In genomic region chr2:122638029-122638428, GRCm38 (mm10) we compare ENCODE assay signal across 9 mouse cellular contexts. TPM values are rescaled to one million over a fixed set of nuclear protein-coding genes. Genes with fewer than 3 reads are reported as not detected.
A peak's percentile ranks its signal among the peaks of the same experiment; 100 is the strongest.
DNase-seq lines count a peak whose midpoint lies in the region; ATAC-seq and TF ChIP-seq lines count a peak whose summit lies in the region.
"Had no signal": no experiment of that assay in that cellular context is flagged by ENCODE, and none has a peak within 500 bp of the region (broad histone marks: within the 10 kb centered on the region; RNA-seq: fewer than 3 reads in every experiment).

No protein-coding gene starts in this region.

- H3K4me2 ChIP-seq in hindbrain, embryonic 16.5 days (ENCODE audit: low read length), result peak overlapping the region; percentile 77
- H3K4me2 ChIP-seq in midbrain, embryonic 13.5 days (replicated peaks), result peak overlapping the region; percentile 71

- peak overlapping the region; percentile 26; the same call in 1 of the 2 replicates for H3K4me3 ChIP-seq in kidney, adult 2 months (ENCODE audit: insufficient read depth, low read depth, low read length)
- peak overlapping the region; percentile 59 for H3K4me3 ChIP-seq in embryonic facial prominence, embryonic 10.5 days
- peak overlapping the region; percentile 46 for H3K4me3 ChIP-seq in hindbrain, embryonic 16.5 days (ENCODE audit: low read length)
- peak overlapping the region; percentile 44 for H3K4me3 ChIP-seq in midbrain, embryonic 13.5 days (replicated peaks)

- ATAC-seq in hindbrain, embryonic 16.5 days, result no peak
- ATAC-seq in midbrain, embryonic 13.5 days, result no peak

- no peak for TF ChIP-seq POLR2A in kidney, adult 2 months (IDR thresholded peaks at IDR 0.05; ENCODE audit: low read depth, low read length)

- no peak for TF ChIP-seq CTCF in kidney, adult 2 months (conservative IDR thresholded peaks at IDR 0.05; ENCODE audit: insufficient read depth, insufficient read length, low read depth, low read length)

- H3K27me3 ChIP-seq in kidney, adult 2 months (replicated peaks; ENCODE audit: control insufficient read depth, insufficient read depth, low read length), result no peaks in the 10 kb centered on the region
- peaks cover 33% of the 10 kb centered on the region for H3K27me3 ChIP-seq in embryonic facial prominence, embryonic 10.5 days (replicated peaks; ENCODE audit: low read depth, poor library complexity, severe bottlenecking)
- H3K27me3 ChIP-seq in hindbrain, embryonic 16.5 days (replicated peaks; ENCODE audit: control insufficient read depth, insufficient read depth, low read length), result 0 out of 2 replicates have a peak, but pooled peaks cover 2% of the 10 kb centered on the region
- H3K27me3 ChIP-seq in midbrain, embryonic 13.5 days, result peaks cover 21% of the 10 kb centered on the region

- H3K9ac ChIP-seq in hindbrain, embryonic 16.5 days (ENCODE audit: low read depth, low read length), result peak overlapping the region; percentile 47; the same call in 1 of the 2 replicates
- H3K9ac ChIP-seq in midbrain, embryonic 13.5 days (replicated peaks), result peak overlapping the region; percentile 61

- 43% methylated on average over 12 of the region's 12 CpGs for WGBS in kidney, adult 2 months
- WGBS in embryonic facial prominence, embryonic 10.5 days, result 38% methylated on average over 12 of the region's 12 CpGs
- 34% methylated on average over 12 of the region's 12 CpGs for WGBS in hindbrain, embryonic 16.5 days
- 35% methylated on average over 12 of the region's 12 CpGs for WGBS in midbrain, embryonic 13.5 days

- H3K4me1 ChIP-seq in kidney, adult 2 months (ENCODE audit: control insufficient read depth, insufficient read depth, low read length), result no peaks in the 10 kb centered on the region
- H3K4me1 ChIP-seq in embryonic facial prominence, embryonic 10.5 days, result no peaks in the 10 kb centered on the region
- H3K4me1 ChIP-seq in hindbrain, embryonic 16.5 days (ENCODE audit: control insufficient read depth, insufficient read depth, low read depth, low read length), result peaks cover 5% of the 10 kb centered on the region
- H3K4me1 ChIP-seq in midbrain, embryonic 13.5 days (replicated peaks), result peaks cover 5% of the 10 kb centered on the region

- H3K36me3 ChIP-seq in kidney, adult 2 months (ENCODE audit: control insufficient read depth, insufficient read depth, low read length), result no peaks in the 10 kb centered on the region
- H3K36me3 ChIP-seq in embryonic facial prominence, embryonic 10.5 days (replicated peaks), result peaks cover 18% of the 10 kb centered on the region
- peaks cover 9% of the 10 kb centered on the region; the same call in 1 of the 2 replicates for H3K36me3 ChIP-seq in hindbrain, embryonic 16.5 days (ENCODE audit: control insufficient read depth, insufficient read depth, low read length)
- peaks cover 11% of the 10 kb centered on the region for H3K36me3 ChIP-seq in midbrain, embryonic 13.5 days

- no peak overlapping the region for H3K27ac ChIP-seq in kidney, adult 2 months (ENCODE audit: insufficient read depth, low read depth, low read length)
- H3K27ac ChIP-seq in embryonic facial prominence, embryonic 10.5 days (replicated peaks), result no peak overlapping the region
- no peak overlapping the region for H3K27ac ChIP-seq in hindbrain, embryonic 16.5 days (ENCODE audit: low read depth, low read length)
- no peak overlapping the region for H3K27ac ChIP-seq in midbrain, embryonic 13.5 days

- no peak for DNase-seq in kidney, adult 2 months
- no peak for DNase-seq in kidney, postnatal 10 days
- DNase-seq in embryonic facial prominence, embryonic 10.5 days (ENCODE audit: low spot score), result no peak
- no peak for DNase-seq in right cerebral cortex, postnatal 14 days
- no peak for DNase-seq in left cerebral cortex, adult 18-20 months (ENCODE audit: low spot score in 2 of 2)
- DNase-seq in spleen, adult 18-20 months, result no peak

- H3K9me3 ChIP-seq in embryonic facial prominence, embryonic 10.5 days, result no peaks in the 10 kb centered on the region
- H3K9me3 ChIP-seq in hindbrain, embryonic 16.5 days (ENCODE audit: control insufficient read depth, low read length), result no peaks in the 10 kb centered on the region
- H3K9me3 ChIP-seq in midbrain, embryonic 13.5 days, result no peaks in the 10 kb centered on the region
- H3K9me3 ChIP-seq: G1E had no signal

RNA-seq across cellular contexts. Expression of gene AA467197, which starts 1.2 kb away (rescaled TPM):
- 0.19 and 0.24 TPM in 2 replicates for polyA plus RNA-seq in kidney, adult 2 months (2012; rRNA removed)
- polyA plus RNA-seq in embryonic facial prominence, embryonic 10.5 days (2016; fragmentation: Nextera tagmentation; extraction: Ambion mirVana), result 0.35 and 0.63 TPM in 2 replicates
- polyA plus RNA-seq in hindbrain, embryonic 16.5 days (2015; fragmentation: Nextera tagmentation; extraction: Ambion mirVana), result 0.69 and 0.91 TPM in 2 replicates
- 0.62 TPM in 1 of 2 replicates, not detected in the other for polyA plus RNA-seq in midbrain, embryonic 13.5 days (2015; fragmentation: Nextera tagmentation; extraction: Ambion mirVana)
- not detected for total RNA-seq in left cerebral cortex, adult 18-20 months (2021)
- total RNA-seq: G1E had no signal
- polyA plus RNA-seq: G1E had no signal

RNA-seq across cellular contexts. Expression of gene Gatm, which starts 26.9 kb away (rescaled TPM):
- 1,128 and 1,147 TPM in 2 replicates for polyA plus RNA-seq in kidney, adult 2 months (2012; rRNA removed)
- polyA plus RNA-seq in embryonic facial prominence, embryonic 10.5 days (2016; fragmentation: Nextera tagmentation; extraction: Ambion mirVana), result 6.6 and 7.2 TPM in 2 replicates
- polyA plus RNA-seq in hindbrain, embryonic 16.5 days (2015; fragmentation: Nextera tagmentation; extraction: Ambion mirVana), result 59.9 and 61.8 TPM in 2 replicates
- polyA plus RNA-seq in midbrain, embryonic 13.5 days (2015; fragmentation: Nextera tagmentation; extraction: Ambion mirVana), result 21.8 and 25.7 TPM in 2 replicates
- 10 to 100 TPM; 66.0 to 74.6 TPM for total RNA-seq in left cerebral cortex, adult 18-20 months (2021)
- total RNA-seq: G1E had no signal
- polyA plus RNA-seq: G1E had no signal

Comparison
In these comparisons a context has a peak if more than half of its experiments do, and no peak if none do; other contexts are left out.
1. RNA of gene Gatm, which starts 26.9 kb away (polyA plus RNA-seq): 1,128 to 1,147 TPM in kidney, adult 2 months; 59.9 to 61.8 TPM in hindbrain, embryonic 16.5 days, 21.8 to 25.7 TPM in midbrain, embryonic 13.5 days and 6.6 to 7.2 TPM in embryonic facial prominence, embryonic 10.5 days; every median in the first group is over 10 times any median in the second.
2. Peak in every context shown above with its lines, with median percentiles within 50 percentile points of each other: H3K4me3 ChIP-seq.